Mouse (Mus musculus) forebrain, embryonic 13.5 days (tissue): ENCODE results near the gene Lmo3. TPM values are rescaled to one million over a fixed set of nuclear protein-coding genes. Genes with fewer than 3 reads are reported as not detected.

ENCODE experiments used
- ATAC-seq: fragments of 200-750 bp; cut with Nextera tagmentation; 2 replicates; pipeline ENCODE4 v1.8.0; 2017
- H3K27ac ChIP-seq: fragments of 300-500 bp; sonication (generic); 2 replicates; pipeline ENCODE4 v1.5.1; 2015; ENCODE audit warnings: inconsistent platforms, mild to moderate bottlenecking, moderate library complexity
- H3K27me3 ChIP-seq: fragments of 300-500 bp; sonication (generic); 2 replicates; pipeline ENCODE4 v1.6.1; 2015; ENCODE audit warnings: mild to moderate bottlenecking, inconsistent platforms
- H3K36me3 ChIP-seq: fragments of 300-500 bp; sonication (generic); 2 replicates; pipeline ENCODE4 v1.6.1; 2015; ENCODE audit warnings: mild to moderate bottlenecking, inconsistent platforms; ENCODE audit not compliant: poor library complexity, severe bottlenecking
- H3K4me1 ChIP-seq: fragments of 300-500 bp; sonication (generic); 2 replicates; pipeline ENCODE4 v1.6.1; 2015; ENCODE audit warnings: inconsistent platforms
- H3K4me2 ChIP-seq: fragments of 300-500 bp; sonication (generic); 2 replicates; pipeline ENCODE4 v1.6.1; 2015; ENCODE audit warnings: inconsistent platforms, mild to moderate bottlenecking, moderate library complexity
- H3K4me3 ChIP-seq: fragments of 300-500 bp; sonication (generic); 2 replicates; pipeline ENCODE4 v1.5.1; 2015; ENCODE audit warnings: mild to moderate bottlenecking, inconsistent platforms
- H3K9ac ChIP-seq: fragments of 300-500 bp; sonication (generic); 2 replicates; pipeline ENCODE4 v1.6.1; 2015; ENCODE audit warnings: mild to moderate bottlenecking, inconsistent platforms
- H3K9me3 ChIP-seq: fragments of 300-500 bp; sonication (generic); replicated peaks from 2 replicates; pipeline ENCODE4 v1.6.1; 2016; ENCODE audit warnings: inconsistent platforms
- WGBS: fragments of 180-500 bp; shearing (Covaris S2); methylation state at CpG from one replicate; pipeline ENCODE4 v1.1.7; 2015; 5-methylcytosine and 5-hydroxymethylcytosine counted together
- polyA plus RNA-seq: library from polyadenylated mRNA; unstranded; fragments of >200 nt; fragmentation: Nextera tagmentation; extraction: Ambion mirVana; gene quantifications from 2 replicates; pipeline ENCODE4 v1.2.1, GENCODE M21; 2015

Lmo3 gene
- polyA plus RNA-seq, 1 experiment from 2014 or later, result 88.9 TPM

GRCm38 (mm10) chr6:138421191-138421613 is 160.6 kb downstream of the Lmo3 start:
- peak; percentile 8; the same call in 1 of the 2 replicates for ATAC-seq
- 0% methylated on average over 14 of the region's 14 CpGs for WGBS

GRCm38 (mm10) chr6:138420536-138420891 is 161.3 kb downstream of the Lmo3 start:
- 0% methylated on average over 3 of the region's 3 CpGs for WGBS
- Histone ChIP-seq H3K27ac (peak overlapping the region; percentile 97), H3K27me3 (no peaks in the 10 kb centered on the region), H3K9me3 (no peaks in the 10 kb centered on the region), H3K4me3 (peak overlapping the region; percentile 55), H3K4me1 (peaks cover 71% of the 10 kb centered on the region), H3K9ac (peak overlapping the region; percentile 80), H3K36me3 (peaks cover 4% of the 10 kb centered on the region; the same call in 1 of the 2 replicates), H3K4me2 (peak overlapping the region; percentile 78)
- ATAC-seq, result peak; percentile 64

More at GRCm38 (mm10) chr6:138421191-138421613, 160.6 kb downstream of the Lmo3 start:
- 0 out of 2 replicates have a peak, but pooled peaks cover 2% of the 10 kb centered on the region for H3K36me3 ChIP-seq
- H3K9me3 ChIP-seq, result no peaks in the 10 kb centered on the region
- peak overlapping the region; percentile 97 for H3K27ac ChIP-seq
- peak overlapping the region; percentile 55 for H3K4me3 ChIP-seq
- peaks cover 71% of the 10 kb centered on the region for H3K4me1 ChIP-seq
- H3K27me3 ChIP-seq, result no peaks in the 10 kb centered on the region
- peak overlapping the region; percentile 78 for H3K4me2 ChIP-seq
- peak overlapping the region; percentile 80 for H3K9ac ChIP-seq

- Histone ChIP-seq H3K36me3 (peaks cover 4% of the 10 kb centered on the region; the same call in 1 of the 2 replicates), H3K4me3 (peak overlapping the region; percentile 55), H3K9me3 (no peaks in the 10 kb centered on the region), H3K4me2 (peak overlapping the region; percentile 78), H3K9ac (peak overlapping the region; percentile 80), H3K27me3 (no peaks in the 10 kb centered on the region), H3K4me1 (peaks cover 67% of the 10 kb centered on the region), H3K27ac (peak overlapping the region; percentile 97)
- peak; percentile 54 for ATAC-seq
- 4% methylated on average over 8 of the region's 8 CpGs for WGBS
Observed at GRCm38 (mm10) chr6:138419871-138420535, 161.8 kb downstream of the Lmo3 start.

GRCm38 (mm10) chr6:138412075-138412474 is 169.7 kb downstream of the Lmo3 start:
- Histone ChIP-seq H3K27ac (no peak overlapping the region), H3K27me3 (no peaks in the 10 kb centered on the region), H3K9ac (no peak overlapping the region), H3K36me3 (peaks cover 4% of the 10 kb centered on the region; the same call in 1 of the 2 replicates), H3K9me3 (no peaks in the 10 kb centered on the region), H3K4me2 (no peak overlapping the region), H3K4me1 (peaks cover 16% of the 10 kb centered on the region), H3K4me3 (no peak overlapping the region)
- 82% methylated on average over 3 of the region's 3 CpGs for whole genome bisulfite sequencing
- ATAC-seq, result 0 out of 2 replicates have a peak, but pooled peaks have one; percentile 30

- no peak for ATAC-seq
- Histone ChIP-seq H3K36me3 (peaks cover 9% of the 10 kb centered on the region; the same call in 1 of the 2 replicates), H3K27ac (no peak overlapping the region), H3K4me1 (0 out of 2 replicates have a peak, but pooled peaks cover 4% of the 10 kb centered on the region), H3K27me3 (no peaks in the 10 kb centered on the region), H3K4me2 (no peak overlapping the region), H3K9ac (no peak overlapping the region), H3K4me3 (no peak overlapping the region), H3K9me3 (no peaks in the 10 kb centered on the region)
- WGBS, result 88% methylated on average over 6 of the region's 6 CpGs
Observed at GRCm38 (mm10) chr6:138402031-138402430, 179.7 kb downstream of the Lmo3 start.

- no peak for ATAC-seq
- no peak overlapping the region for H3K4me2 ChIP-seq
- no peaks in the 10 kb centered on the region for H3K27me3 ChIP-seq
- no peak overlapping the region for H3K27ac ChIP-seq
- H3K9me3 ChIP-seq, result no peaks in the 10 kb centered on the region
- 90% methylated on average over 1 of the region's 1 CpGs for WGBS
- 0 out of 2 replicates have a peak, but pooled peaks cover 4% of the 10 kb centered on the region for H3K4me1 ChIP-seq
- H3K4me3 ChIP-seq, result no peak overlapping the region
- peaks cover 9% of the 10 kb centered on the region; the same call in 1 of the 2 replicates for H3K36me3 ChIP-seq
- no peak overlapping the region for H3K9ac ChIP-seq
Observed at GRCm38 (mm10) chr6:138398836-138399235, 182.9 kb downstream of the Lmo3 start.

- no peak overlapping the region for H3K9ac ChIP-seq
- H3K4me3 ChIP-seq, result no peak overlapping the region
- peak; percentile 53 for ATAC-seq
- H3K4me2 ChIP-seq, result no peak overlapping the region
- no peaks in the 10 kb centered on the region for H3K27me3 ChIP-seq
- no peaks in the 10 kb centered on the region for H3K36me3 ChIP-seq
- H3K9me3 ChIP-seq, result no peaks in the 10 kb centered on the region
- 64% methylated on average over 5 of the region's 5 CpGs for WGBS
- peaks cover 22% of the 10 kb centered on the region for H3K4me1 ChIP-seq
- H3K27ac ChIP-seq, result no peak overlapping the region
Observed at GRCm38 (mm10) chr6:138391085-138391484, 190.7 kb downstream of the Lmo3 start.

- Histone ChIP-seq H3K27ac (no peak overlapping the region), H3K4me2 (no peak overlapping the region)
- 27% methylated on average over 18 of the region's 18 CpGs for WGBS
Observed at GRCm38 (mm10) chr6:138388168-138388936, 193.4 kb downstream of the Lmo3 start.

GRCm38 (mm10) chr6:138383208-138383607 is 198.6 kb downstream of the Lmo3 start:
- H3K36me3 ChIP-seq, result no peaks in the 10 kb centered on the region
- WGBS, result 96% methylated on average over 1 of the region's 1 CpGs
- no peak for ATAC-seq
- H3K4me2 ChIP-seq, result no peak overlapping the region
- H3K9ac ChIP-seq, result no peak overlapping the region
- H3K4me3 ChIP-seq, result no peak overlapping the region
- no peak overlapping the region for H3K27ac ChIP-seq
- H3K4me1 ChIP-seq, result peaks cover 20% of the 10 kb centered on the region
- H3K9me3 ChIP-seq, result no peaks in the 10 kb centered on the region
- H3K27me3 ChIP-seq, result no peaks in the 10 kb centered on the region

More at GRCm38 (mm10) chr6:138388168-138388936, 193.4 kb downstream of the Lmo3 start:
- Histone ChIP-seq H3K9ac (no peak overlapping the region), H3K27me3 (no peaks in the 10 kb centered on the region), H3K36me3 (no peaks in the 10 kb centered on the region), H3K4me1 (peaks cover 22% of the 10 kb centered on the region), H3K9me3 (no peaks in the 10 kb centered on the region), H3K4me3 (no peak overlapping the region)
- ATAC-seq, result no peak

GRCm38 (mm10) chr6:138371176-138371575 is 210.6 kb downstream of the Lmo3 start:
- Histone ChIP-seq H3K4me2 (no peak overlapping the region), H3K27ac (no peak overlapping the region), H3K4me1 (no peaks in the 10 kb centered on the region), H3K36me3 (peaks cover 8% of the 10 kb centered on the region; the same call in 1 of the 2 replicates), H3K9me3 (no peaks in the 10 kb centered on the region), H3K9ac (no peak overlapping the region), H3K4me3 (no peak overlapping the region), H3K27me3 (no peaks in the 10 kb centered on the region)
- ATAC-seq, result no peak
- WGBS, result 88% methylated on average over 2 of the region's 2 CpGs

GRCm38 (mm10) chr6:138364111-138364510 is 217.7 kb downstream of the Lmo3 start:
- H3K4me2 ChIP-seq, result no peak overlapping the region
- peaks cover 16% of the 10 kb centered on the region for H3K36me3 ChIP-seq
- H3K4me1 ChIP-seq, result no peaks in the 10 kb centered on the region
- H3K9me3 ChIP-seq, result no peaks in the 10 kb centered on the region
- H3K4me3 ChIP-seq, result no peak overlapping the region
- H3K9ac ChIP-seq, result no peak overlapping the region
- ATAC-seq, result no peak
- 70% methylated on average over 5 of the region's 5 CpGs for WGBS
- H3K27ac ChIP-seq, result no peak overlapping the region
- no peaks in the 10 kb centered on the region for H3K27me3 ChIP-seq
